Comparison of ENCODE assay signal across 16 mouse cellular contexts in genomic region chr8:89565147-89565826, GRCm38 (mm10).
"Had no signal": no experiment of that assay in that cellular context is flagged by ENCODE, and none has a peak within 500 bp of the region (broad histone marks: within the 10 kb centered on the region; RNA-seq: fewer than 3 reads in every experiment).

No protein-coding gene starts in this region.

- H3K9ac ChIP-seq: kidney, embryonic 15.5 days; liver, embryonic 13.5 days; stomach, embryonic 15.5 days had no signal

- H3K27ac ChIP-seq: kidney, embryonic 15.5 days; left cerebral cortex, adult 2 months; liver, embryonic 13.5 days; macrophage; stomach, embryonic 15.5 days had no signal

- H3K4me2 ChIP-seq: kidney, embryonic 15.5 days; liver, embryonic 13.5 days; stomach, embryonic 15.5 days had no signal

- DNase-seq: kidney, adult 8-10 months; kidney, postnatal 10 days; kidney, postnatal 36 days; layer of hippocampus, postnatal 36 days; left cerebral cortex, postnatal 4 days; liver, embryonic 13.5 days; lung, adult 2 months; midbrain, embryonic 14.5 days; right cerebral cortex, adult 18-20 months; right cerebral cortex, postnatal 14 days; right cerebral cortex, postnatal 4 days; thymus, postnatal 25 days had no signal

- H3K36me3 ChIP-seq: kidney, embryonic 15.5 days; liver, embryonic 13.5 days; stomach, embryonic 15.5 days had no signal

- H3K27me3 ChIP-seq: kidney, embryonic 15.5 days; liver, embryonic 13.5 days; stomach, embryonic 15.5 days had no signal

- H3K4me1 ChIP-seq: liver, embryonic 13.5 days; stomach, embryonic 15.5 days had no signal

- H3K4me3 ChIP-seq: kidney, embryonic 15.5 days; left cerebral cortex, adult 2 months; liver, embryonic 13.5 days; stomach, embryonic 15.5 days had no signal

- H3K9me3 ChIP-seq: kidney, embryonic 15.5 days; liver, embryonic 13.5 days; stomach, embryonic 15.5 days had no signal
